Mouse (Mus musculus): ENCODE data around the gene Pak1.

DNA sequence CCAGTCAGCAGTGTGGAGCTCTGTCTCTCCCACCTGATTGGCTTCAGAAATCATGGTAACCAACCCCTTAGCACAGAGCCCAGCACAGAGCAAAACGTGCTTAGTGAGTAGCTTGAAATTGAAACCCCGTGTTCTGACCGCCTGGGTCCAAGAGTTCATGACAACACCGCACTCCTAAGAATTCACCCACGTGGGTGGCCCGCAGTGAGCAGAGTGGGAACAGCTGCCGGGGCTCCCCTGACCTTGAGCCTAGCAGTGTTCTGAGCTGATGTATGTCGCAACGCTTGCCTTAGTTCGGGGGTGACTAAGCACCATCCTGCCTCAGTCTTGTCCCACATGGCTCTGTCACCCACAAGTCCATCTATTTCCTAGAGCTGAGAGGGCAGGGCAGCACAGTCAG is 47.4 kb upstream of the Pak1 start:
- TF ChIP-seq CTCF (IDR thresholded peaks at IDR 0.05; ENCODE audit: control insufficient read depth, insufficient read depth, insufficient replicate concordance, low read depth, low read length) (no peak), POLR2A (IDR thresholded peaks at IDR 0.05; ENCODE audit: control insufficient read depth, low read depth, low read length) (no peak)

All from testis, adult 2 months (tissue).